28 mouse cellular contexts compared by ENCODE assay signal in genomic region chr1:57845054-57845722, GRCm38 (mm10).
A peak's percentile ranks its signal among the peaks of the same experiment; 100 is the strongest.
DNase-seq lines count a peak whose midpoint lies in the region; ATAC-seq and TF ChIP-seq lines count a peak whose summit lies in the region.
"Had no signal": no experiment of that assay in that cellular context is flagged by ENCODE, and none has a peak within 500 bp of the region (broad histone marks: within the 10 kb centered on the region; RNA-seq: fewer than 3 reads in every experiment).

No protein-coding gene starts in this region.

- no peak for TF ChIP-seq CTCF in kidney, adult 2 months (conservative IDR thresholded peaks at IDR 0.05; ENCODE audit: insufficient read depth, insufficient read length, low read depth, low read length)

- H3K9ac ChIP-seq in midbrain, embryonic 16.5 days (ENCODE audit: low read depth, low read length), result no peak overlapping the region
- H3K9ac ChIP-seq in stomach, embryonic 14.5 days (replicated peaks; ENCODE audit: low read depth, low read length), result no peak overlapping the region
- H3K9ac ChIP-seq: embryonic facial prominence, embryonic 12.5 days; heart, embryonic 13.5 days; hindbrain, embryonic 15.5 days; midbrain, embryonic 13.5 days had no signal

- no peak overlapping the region for H3K4me3 ChIP-seq in kidney, adult 2 months (ENCODE audit: insufficient read depth, low read depth, low read length)
- no peak overlapping the region for H3K4me3 ChIP-seq in midbrain, embryonic 10.5 days
- no peak overlapping the region for H3K4me3 ChIP-seq in midbrain, embryonic 16.5 days (ENCODE audit: low read depth, low read length)
- no peak overlapping the region for H3K4me3 ChIP-seq in stomach, embryonic 14.5 days (ENCODE audit: low read depth, low read length)
- H3K4me3 ChIP-seq: embryonic facial prominence, embryonic 12.5 days; gastrocnemius, adult 2 months; heart, adult 2 months; heart, embryonic 13.5 days; hindbrain, embryonic 10.5 days; hindbrain, embryonic 15.5 days; megakaryocyte, embryonic 14.5 days; midbrain, embryonic 13.5 days had no signal

- no peak for ATAC-seq in midbrain, embryonic 16.5 days
- ATAC-seq in stomach, embryonic 14.5 days (ENCODE audit: insufficient number of reproducible peaks, insufficient read depth, low FRiP score, low read depth), result peak; percentile 15; the same call in 1 of the 2 replicates
- ATAC-seq: forebrain, embryonic 14.5 days; inflammation-experienced regulatory T-cells, adult 6 months; lung, postnatal 0 days; midbrain, embryonic 13.5 days had no signal

- peak; percentile 31 for DNase-seq in kidney, adult 2 months
- DNase-seq in kidney, postnatal 10 days, result no peak
- no peak for DNase-seq in midbrain, embryonic 10.5 days (ENCODE audit: low spot score)
- no peak for DNase-seq in spleen, adult 18-20 months
- no peak for DNase-seq in left cerebral cortex, postnatal 14 days (ENCODE audit: low spot score in 2 of 2)
- DNase-seq: adrenal gland, postnatal 25 days; cerebellum, adult 11-12 months; cerebellum, adult 9-11 months; embryo, embryonic 11 days; gastrocnemius, adult 2 months; gastrocnemius, postnatal 36 days; heart, adult 2 months; heart, postnatal 10 days; lung, adult 18-20 months; lung, postnatal 4 days; thymus, adult 2 months; thymus, postnatal 36 days had no signal

- H3K4me1 ChIP-seq in kidney, adult 2 months (ENCODE audit: control insufficient read depth, insufficient read depth, low read length), result peaks cover 4% of the 10 kb centered on the region; the same call in 1 of the 2 replicates
- peaks cover 62% of the 10 kb centered on the region for H3K4me1 ChIP-seq in midbrain, embryonic 10.5 days
- peaks cover 17% of the 10 kb centered on the region for H3K4me1 ChIP-seq in midbrain, embryonic 16.5 days (ENCODE audit: control insufficient read depth, insufficient read depth, low read length)
- peaks cover 11% of the 10 kb centered on the region; the same call in 1 of the 2 replicates for H3K4me1 ChIP-seq in stomach, embryonic 14.5 days (ENCODE audit: control insufficient read depth, insufficient read depth, low read length)
- H3K4me1 ChIP-seq: megakaryocyte, embryonic 14.5 days had no signal

- H3K9me3 ChIP-seq in midbrain, embryonic 10.5 days (replicated peaks), result no peaks in the 10 kb centered on the region
- no peaks in the 10 kb centered on the region for H3K9me3 ChIP-seq in midbrain, embryonic 16.5 days (replicated peaks; ENCODE audit: control insufficient read depth, low read length, poor library complexity, severe bottlenecking)
- H3K9me3 ChIP-seq in stomach, embryonic 14.5 days (ENCODE audit: control insufficient read depth, low read depth, low read length), result no peaks in the 10 kb centered on the region
- H3K9me3 ChIP-seq: embryonic facial prominence, embryonic 12.5 days; heart, embryonic 13.5 days; hindbrain, embryonic 10.5 days; hindbrain, embryonic 15.5 days; megakaryocyte, embryonic 14.5 days; midbrain, embryonic 13.5 days had no signal

- H3K27me3 ChIP-seq in kidney, adult 2 months (replicated peaks; ENCODE audit: control insufficient read depth, insufficient read depth, low read length), result no peaks in the 10 kb centered on the region
- peaks cover 13% of the 10 kb centered on the region; the same call in 1 of the 2 replicates for H3K27me3 ChIP-seq in midbrain, embryonic 10.5 days (ENCODE audit: low read depth, poor library complexity, severe bottlenecking)
- no peaks in the 10 kb centered on the region for H3K27me3 ChIP-seq in midbrain, embryonic 16.5 days (ENCODE audit: control insufficient read depth, insufficient read depth, low read depth, low read length)
- H3K27me3 ChIP-seq in stomach, embryonic 14.5 days (ENCODE audit: control insufficient read depth, insufficient read depth, low read length), result no peaks in the 10 kb centered on the region
- H3K27me3 ChIP-seq: embryonic facial prominence, embryonic 12.5 days; heart, embryonic 13.5 days; hindbrain, embryonic 15.5 days; megakaryocyte, embryonic 14.5 days; midbrain, embryonic 13.5 days had no signal

- WGBS in kidney, adult 2 months, result 48% methylated on average over 9 of the region's 9 CpGs
- 89% methylated on average over 9 of the region's 9 CpGs for WGBS in midbrain, embryonic 10.5 days
- 88% methylated on average over 9 of the region's 9 CpGs for WGBS in midbrain, embryonic 16.5 days
- 71% methylated on average over 9 of the region's 9 CpGs for WGBS in stomach, embryonic 14.5 days

- intact Hi-C loops in left cerebral cortex, postnatal 14 days (cut with DNase I), result no loop called here

- no peaks in the 10 kb centered on the region for H3K36me3 ChIP-seq in kidney, adult 2 months (ENCODE audit: control insufficient read depth, insufficient read depth, low read length)
- H3K36me3 ChIP-seq in midbrain, embryonic 10.5 days, result no peaks in the 10 kb centered on the region
- H3K36me3 ChIP-seq in midbrain, embryonic 16.5 days (ENCODE audit: control insufficient read depth, insufficient read depth, low read length), result no peaks in the 10 kb centered on the region
- no peaks in the 10 kb centered on the region; the same call in 1 of the 2 replicates for H3K36me3 ChIP-seq in stomach, embryonic 14.5 days (ENCODE audit: control insufficient read depth, insufficient read depth, low read length)
- H3K36me3 ChIP-seq: heart, embryonic 13.5 days; hindbrain, embryonic 10.5 days; hindbrain, embryonic 15.5 days; midbrain, embryonic 13.5 days had no signal

- H3K4me2 ChIP-seq in midbrain, embryonic 16.5 days (ENCODE audit: low read length), result no peak overlapping the region
- no peak overlapping the region for H3K4me2 ChIP-seq in stomach, embryonic 14.5 days (replicated peaks; ENCODE audit: low read depth, low read length)
- H3K4me2 ChIP-seq: embryonic facial prominence, embryonic 12.5 days; heart, embryonic 13.5 days; hindbrain, embryonic 15.5 days; midbrain, embryonic 13.5 days had no signal

- H3K27ac ChIP-seq in kidney, adult 2 months (ENCODE audit: insufficient read depth, low read depth, low read length), result no peak overlapping the region
- 0 out of 2 replicates have a peak overlapping the region, but pooled peaks have one; percentile 6 for H3K27ac ChIP-seq in midbrain, embryonic 10.5 days (replicated peaks)
- no peak overlapping the region for H3K27ac ChIP-seq in midbrain, embryonic 16.5 days (ENCODE audit: low read length)
- H3K27ac ChIP-seq in stomach, embryonic 14.5 days (ENCODE audit: low read length), result no peak overlapping the region
- H3K27ac ChIP-seq: embryonic facial prominence, embryonic 12.5 days; gastrocnemius, adult 2 months; heart, adult 2 months; heart, embryonic 13.5 days; hindbrain, embryonic 10.5 days; hindbrain, embryonic 15.5 days; midbrain, embryonic 13.5 days had no signal

- no peak for TF ChIP-seq POLR2A in kidney, adult 2 months (IDR thresholded peaks at IDR 0.05; ENCODE audit: low read depth, low read length)
